Mouse (Mus musculus) myocyte (in vitro differentiated cells): ENCODE results near the gene Ncln. TPM values are rescaled to one million over a fixed set of nuclear protein-coding genes. Genes with fewer than 3 reads are reported as not detected.

Experiments
- H3K27me3 ChIP-seq: one replicate; pipeline ENCODE4 v1.6.1; 2011; ENCODE audit not compliant: control insufficient read depth, insufficient read depth, insufficient read length
- H3K36me3 ChIP-seq: one replicate; pipeline ENCODE4 v1.6.1; 2011; ENCODE audit not compliant: control insufficient read depth, insufficient read depth
- H3K4me2 ChIP-seq: one replicate; pipeline ENCODE4 v1.6.1; 2011; ENCODE audit warnings: low read depth, control low read depth
- H3K4me3 ChIP-seq: one replicate; pipeline ENCODE4 v1.5.1; 2011; ENCODE audit warnings: mild to moderate bottlenecking, control low read depth, moderate library complexity
- H3K79me2 ChIP-seq: one replicate; pipeline ENCODE4 v1.6.1; 2011; ENCODE audit not compliant: control insufficient read depth, insufficient read depth
- H3ac ChIP-seq: one replicate; pipeline ENCODE4 v1.6.1; 2011; ENCODE audit not compliant: control insufficient read depth, insufficient read length
- CEBPB ChIP-seq: IDR thresholded peaks from 2 replicates; pipeline ENCODE4 v1.6.1; 2011; ENCODE audit warnings: mild to moderate bottlenecking, moderate library complexity; ENCODE audit not compliant: poor library complexity, insufficient read depth, severe bottlenecking
- E2F4 ChIP-seq: IDR thresholded peaks from one replicate; pipeline ENCODE4 v1.6.1; 2011; ENCODE audit warnings: mild to moderate bottlenecking, control low read depth, moderate library complexity; ENCODE audit not compliant: insufficient read depth
- MAX ChIP-seq: IDR thresholded peaks from one replicate; pipeline ENCODE4 v1.6.1; 2011; ENCODE audit warnings: low read depth, mild to moderate bottlenecking, control low read depth
- MYOD1 ChIP-seq, 3 experiments: IDR thresholded peaks; one replicate each; pipeline ENCODE4 v1.6.1; 2011; ENCODE audit warnings: control low read depth in 2 of 3, low read depth in 2 of 3, mild to moderate bottlenecking in 2 of 3, moderate library complexity in 1 of 3; ENCODE audit not compliant: insufficient read length in 2 of 3, control insufficient read depth in 1 of 3
- MYOG ChIP-seq, 3 experiments: IDR thresholded peaks; one replicate each; pipeline ENCODE4 v1.6.1; 2011; ENCODE audit warnings: control low read depth in 2 of 3, low read depth in 2 of 3, mild to moderate bottlenecking in 2 of 3; ENCODE audit not compliant: insufficient read length in 2 of 3, control insufficient read depth in 1 of 3, insufficient read depth in 1 of 3
- POLR2A ChIP-seq: IDR thresholded peaks from one replicate; pipeline ENCODE4 v1.6.1; 2011; ENCODE audit warnings: low read depth, mild to moderate bottlenecking, control low read depth, moderate library complexity; ENCODE audit not compliant: insufficient read length
- POLR2AphosphoS2 ChIP-seq: IDR thresholded peaks from one replicate; pipeline ENCODE4 v1.6.1; 2011; ENCODE audit warnings: low read depth, control low read depth; ENCODE audit not compliant: insufficient read length
- REST ChIP-seq: IDR thresholded peaks from one replicate; pipeline ENCODE4 v1.6.1; 2011; ENCODE audit warnings: mild to moderate bottlenecking, control low read depth, moderate library complexity; ENCODE audit not compliant: insufficient read depth, insufficient read length
- SRF ChIP-seq: IDR thresholded peaks from one replicate; pipeline ENCODE4 v1.6.1; 2011; ENCODE audit warnings: low read depth; ENCODE audit not compliant: control insufficient read depth, insufficient read length
- TCF12 ChIP-seq: IDR thresholded peaks from one replicate; pipeline ENCODE4 v1.6.1; 2011; ENCODE audit warnings: mild to moderate bottlenecking, control low read depth; ENCODE audit not compliant: poor library complexity, insufficient read depth, severe bottlenecking
- TCF3 ChIP-seq: IDR thresholded peaks from one replicate; pipeline ENCODE4 v1.6.1; 2011; ENCODE audit warnings: low read depth, control low read depth; ENCODE audit not compliant: insufficient read length
- USF1 ChIP-seq: IDR thresholded peaks from one replicate; pipeline ENCODE4 v1.6.1; 2011; ENCODE audit warnings: low read depth, mild to moderate bottlenecking, control low read depth, moderate library complexity
- polyA plus RNA-seq: library from polyadenylated mRNA; unstranded; fragments of >200 nt; fragmentation: generic; extraction: Trizol; gene quantifications from one replicate; pipeline ENCODE4 v1.2.1, GENCODE M21; 2012; ENCODE audit warnings: missing spikeins

Gene Ncln
- polyA plus RNA-seq, 1 experiment: 153 TPM

GRCm38 (mm10) chr10:81518546-81518945 lies 22.4 kb upstream of the Ncln start:
- TF ChIP-seq MYOG (IDR thresholded peaks at IDR 0.05; ENCODE audit: control insufficient read depth in 1 of 3, insufficient read depth in 1 of 3, insufficient read length in 2 of 3, low read depth in 2 of 3) (peak in 2 of 3 experiments; percentile 34 to 71), E2F4 (no peak), SRF (no peak), MYOD1 (IDR thresholded peaks at IDR 0.05; ENCODE audit: control insufficient read depth in 1 of 3, insufficient read length in 2 of 3, low read depth in 2 of 3) (peak; percentile 15 to 69 (median 60))
- Histone ChIP-seq H3K4me3 (no peak overlapping the region), H3K79me2 (no peaks in the 10 kb centered on the region), H3ac (no peak overlapping the region), H3K36me3 (no peaks in the 10 kb centered on the region), H3K27me3 (peaks cover 7% of the 10 kb centered on the region), H3K4me2 (no peak overlapping the region)

GRCm38 (mm10) chr10:81517227-81517626 lies 21.0 kb upstream of the Ncln start:
- Histone ChIP-seq H3K4me3 (no peak overlapping the region), H3K79me2 (no peaks in the 10 kb centered on the region), H3K36me3 (no peaks in the 10 kb centered on the region), H3K4me2 (no peak overlapping the region), H3ac (no peak overlapping the region), H3K27me3 (peaks cover 7% of the 10 kb centered on the region)
- TF ChIP-seq CEBPB (no peak), MYOD1 (IDR thresholded peaks at IDR 0.05; ENCODE audit: control insufficient read depth in 1 of 3, insufficient read length in 2 of 3, low read depth in 2 of 3) (no peak), REST (no peak), SRF (no peak), USF1 (no peak), MAX (no peak), TCF3 (no peak), E2F4 (no peak), POLR2AphosphoS2 (no peak), MYOG (IDR thresholded peaks at IDR 0.05; ENCODE audit: control insufficient read depth in 1 of 3, insufficient read depth in 1 of 3, insufficient read length in 2 of 3, low read depth in 2 of 3) (no peak)

DNA sequence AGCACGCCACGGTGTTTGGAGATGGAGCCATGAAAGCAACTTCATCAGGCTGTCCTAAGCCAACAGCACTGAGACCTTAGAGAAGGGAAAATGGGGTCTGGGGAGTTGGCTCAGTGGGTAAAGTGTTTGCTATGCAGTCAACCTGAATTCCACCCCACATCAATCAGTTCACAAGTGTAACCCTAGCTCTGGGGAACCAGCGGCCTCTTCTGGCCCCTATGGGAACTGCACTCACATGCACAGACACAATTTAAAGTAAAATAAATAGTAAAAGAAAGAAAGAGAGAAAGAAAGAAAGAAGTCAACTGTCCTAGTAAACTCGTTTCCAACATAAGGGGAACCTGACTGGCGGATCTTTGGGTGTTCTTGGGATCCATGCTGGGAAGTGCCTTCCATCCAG lies 17.6 kb upstream of the Ncln start:
- peaks cover 4% of the 10 kb centered on the region for H3K27me3 ChIP-seq
- H3K4me2 ChIP-seq: no peak overlapping the region
- H3K79me2 ChIP-seq: no peaks in the 10 kb centered on the region
- no peak overlapping the region for H3ac ChIP-seq
- H3K4me3 ChIP-seq: no peak overlapping the region
- H3K36me3 ChIP-seq: no peaks in the 10 kb centered on the region
- TF ChIP-seq TCF3: no peak
- TF ChIP-seq TCF12: no peak
- no peak for TF ChIP-seq E2F4
- no peak for TF ChIP-seq REST
- no peak for TF ChIP-seq MAX
- no peak for TF ChIP-seq MYOD1 (IDR thresholded peaks at IDR 0.05; ENCODE audit: control insufficient read depth in 1 of 3, insufficient read length in 2 of 3, low read depth in 2 of 3)

DNA sequence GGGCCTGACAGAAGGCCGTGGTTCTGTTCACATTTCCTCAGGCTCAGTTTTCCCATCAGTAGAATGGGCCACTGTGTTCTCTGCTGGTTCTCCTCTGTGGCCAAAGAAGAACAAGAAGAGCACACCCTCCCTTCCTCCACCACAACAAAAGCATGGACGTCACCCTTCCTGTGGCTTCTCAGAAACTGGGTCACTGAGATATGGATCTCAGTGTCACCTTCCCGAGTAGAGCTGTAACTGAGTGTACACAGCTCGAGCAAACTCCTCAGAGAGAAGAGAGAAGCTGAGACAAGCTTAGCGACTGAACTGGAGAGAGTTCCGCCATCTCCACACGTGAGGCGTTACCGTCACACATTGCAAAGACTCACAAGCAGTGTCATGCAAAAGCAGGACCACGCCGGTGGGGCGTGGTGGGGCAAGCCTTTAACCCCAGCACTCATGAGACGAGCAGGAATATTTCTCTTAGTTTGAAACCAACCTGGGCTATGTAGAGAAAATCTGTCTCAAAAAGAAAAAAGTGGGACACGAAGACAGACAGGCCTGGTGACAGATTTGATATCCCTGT lies 14.1 kb upstream of the Ncln start:
- no peak overlapping the region for H3K4me2 ChIP-seq
- H3K4me3 ChIP-seq: no peak overlapping the region
- H3K27me3 ChIP-seq: peaks cover 4% of the 10 kb centered on the region
- H3K79me2 ChIP-seq: no peaks in the 10 kb centered on the region
- H3K36me3 ChIP-seq: no peaks in the 10 kb centered on the region
- no peak overlapping the region for H3ac ChIP-seq
- TF ChIP-seq MYOG (IDR thresholded peaks at IDR 0.05; ENCODE audit: control insufficient read depth in 1 of 3, insufficient read depth in 1 of 3, insufficient read length in 2 of 3, low read depth in 2 of 3) (no peak), REST (no peak), MYOD1 (IDR thresholded peaks at IDR 0.05; ENCODE audit: control insufficient read depth in 1 of 3, insufficient read length in 2 of 3, low read depth in 2 of 3) (no peak), USF1 (no peak), TCF3 (no peak), E2F4 (no peak), MAX (no peak), CEBPB (no peak), SRF (no peak), POLR2A (no peak), TCF12 (no peak), POLR2AphosphoS2 (no peak)

DNA sequence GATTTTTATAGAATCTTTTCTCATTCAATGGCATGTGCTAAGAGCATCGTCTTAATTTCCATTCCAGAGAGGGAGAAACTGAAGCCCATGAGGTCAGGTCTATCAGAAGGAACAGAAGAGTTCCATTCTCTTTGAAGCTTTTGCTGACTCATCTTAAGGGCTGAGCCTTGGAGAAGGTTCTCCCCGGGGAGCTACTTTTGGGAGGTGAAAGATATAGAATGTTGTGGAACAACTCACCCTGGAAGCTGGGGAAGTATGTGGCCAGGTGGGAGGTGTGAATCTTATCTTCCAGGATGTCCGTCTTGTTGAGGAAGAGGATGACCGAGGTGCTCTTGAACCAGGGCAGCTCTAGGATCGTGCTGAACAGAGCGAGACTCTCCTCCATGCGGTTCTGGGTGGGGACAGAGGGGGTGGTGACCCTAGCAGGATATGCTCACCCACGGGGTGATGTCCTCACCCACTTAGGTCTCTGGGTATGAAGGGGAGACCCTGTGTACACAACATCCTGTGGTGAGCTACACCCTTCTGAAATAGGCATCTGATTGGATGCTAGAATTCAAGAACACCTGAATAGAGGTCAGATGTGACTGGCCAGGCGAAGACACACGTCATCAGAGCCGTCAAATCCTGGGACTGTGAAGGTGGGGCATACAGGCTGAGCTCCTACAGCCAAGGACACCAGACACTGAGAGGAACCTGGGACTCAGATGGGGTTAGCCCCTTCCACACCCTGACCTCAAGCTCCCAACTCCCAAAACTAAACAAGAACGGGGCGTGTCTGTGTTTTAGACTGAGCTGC lies 11.7 kb upstream of the Ncln start:
- Histone ChIP-seq H3K4me3 (no peak overlapping the region), H3K36me3 (no peaks in the 10 kb centered on the region)
- TF ChIP-seq SRF: no peak
- TF ChIP-seq TCF12: no peak
- no peak for TF ChIP-seq REST
- TF ChIP-seq MYOG (IDR thresholded peaks at IDR 0.05; ENCODE audit: control insufficient read depth in 1 of 3, insufficient read depth in 1 of 3, insufficient read length in 2 of 3, low read depth in 2 of 3): no peak
- no peak for TF ChIP-seq MAX
- TF ChIP-seq E2F4: no peak
- TF ChIP-seq USF1: no peak
- TF ChIP-seq CEBPB: no peak
- no peak for TF ChIP-seq POLR2A
- TF ChIP-seq POLR2AphosphoS2: no peak

More for the DNA sequence above, 11.7 kb upstream of the Ncln start:
- no peaks in the 10 kb centered on the region for H3K79me2 ChIP-seq
- no peak overlapping the region for H3ac ChIP-seq
- H3K27me3 ChIP-seq: peaks cover 4% of the 10 kb centered on the region
- no peak overlapping the region for H3K4me2 ChIP-seq
